Mouse (Mus musculus): ENCODE results near the gene Lce3a.

Lce3a gene

GRCm38 (mm10) chr3:92926130-92926529 lies at the start of gene Lce3a:
Lce3a (minus strand) TSS chr3:92926230.
- no peak for DNase-seq (ENCODE audit: low spot score in 2 of 2)

DNA sequence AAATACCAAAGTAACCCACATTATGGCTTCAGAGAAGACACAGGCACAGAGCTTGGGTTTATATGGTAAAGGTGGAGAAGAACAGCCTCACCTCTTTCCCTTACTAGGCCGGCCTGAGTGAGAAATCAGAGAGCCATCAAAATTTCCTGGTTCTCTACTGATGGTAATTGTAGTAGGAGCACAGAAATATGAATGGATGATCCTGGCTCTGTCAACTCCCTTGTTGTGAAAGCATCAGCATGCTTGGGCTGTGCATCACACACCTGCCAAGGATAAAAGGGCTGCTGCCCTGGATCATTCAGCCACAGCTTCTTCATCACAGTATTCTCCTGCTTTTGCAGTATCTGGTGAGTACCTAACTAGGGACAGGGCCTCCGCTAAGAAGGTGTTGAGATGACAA lies 40.7 kb upstream of the Lce3a start, which contains the start of gene Lce3e:
TSS of gene Lce3e (plus strand) at position 301 of the 400 bp plus-strand sequence.
- no peak for DNase-seq (ENCODE audit: low spot score in 2 of 2)

DNA sequence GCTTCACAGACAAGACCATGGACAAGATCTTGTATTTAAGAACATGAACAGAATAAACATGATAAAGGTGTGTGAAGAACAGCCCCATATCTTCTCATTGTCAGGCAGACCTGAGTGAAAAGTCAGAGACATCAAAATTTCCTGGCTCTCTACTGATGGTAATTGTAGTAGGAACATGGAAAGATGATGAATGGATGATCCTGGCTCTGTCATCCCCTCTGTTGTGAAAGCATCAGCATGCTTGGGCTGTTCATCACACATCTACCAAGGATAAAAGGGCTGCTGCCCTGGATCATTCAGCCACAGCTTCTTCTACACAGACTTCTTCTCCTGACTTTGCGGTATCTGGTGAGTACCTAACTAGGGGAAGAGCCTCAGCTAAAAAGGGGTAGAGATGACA lies 31.1 kb upstream of the Lce3a start, which contains the start of gene Lce3d:
TSS of gene Lce3d (plus strand) at position 301 of the 400 bp plus-strand sequence.
- DNase-seq (ENCODE audit: low spot score in 2 of 2), result no peak

- DNase-seq (ENCODE audit: low spot score in 2 of 2), result no peak
These were observed 18.2 kb upstream of the Lce3a start, which contains the start of gene Lce3c for GRCm38 (mm10) chr3:92944186-92944585. Lce3c (plus strand) TSS chr3:92944486.

DNA sequence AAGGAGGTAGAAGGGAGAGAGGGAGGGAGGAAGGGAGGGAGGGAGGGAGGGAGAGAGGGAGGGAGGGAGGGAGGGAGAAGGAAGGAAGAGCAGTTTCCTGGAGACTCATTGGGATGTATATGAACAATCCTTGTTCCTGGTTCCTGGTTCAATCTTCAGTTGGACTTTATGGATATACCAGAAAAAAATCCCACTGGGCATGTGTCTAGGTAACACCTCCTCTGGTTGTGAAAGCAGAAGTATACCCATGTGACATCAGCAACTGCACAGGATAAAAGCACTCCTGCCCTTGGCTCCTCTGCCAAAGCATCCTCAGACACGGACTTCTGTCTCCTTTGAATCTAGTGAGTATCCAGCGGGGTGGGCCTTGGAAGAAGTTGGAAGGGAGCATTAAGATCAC lies 6.6 kb upstream of the Lce3a start, which contains the start of gene Lce3b:
TSS of gene Lce3b (plus strand) at position 301 of the 400 bp plus-strand sequence.
- no peak for DNase-seq (ENCODE audit: low spot score in 2 of 2)

GRCm38 (mm10) chr3:92920364-92920763 lies 5.7 kb downstream of the Lce3a start:
- DNase-seq (ENCODE audit: low spot score in 2 of 2), result peak in 1 of 2 experiments; percentile 37

DNA sequence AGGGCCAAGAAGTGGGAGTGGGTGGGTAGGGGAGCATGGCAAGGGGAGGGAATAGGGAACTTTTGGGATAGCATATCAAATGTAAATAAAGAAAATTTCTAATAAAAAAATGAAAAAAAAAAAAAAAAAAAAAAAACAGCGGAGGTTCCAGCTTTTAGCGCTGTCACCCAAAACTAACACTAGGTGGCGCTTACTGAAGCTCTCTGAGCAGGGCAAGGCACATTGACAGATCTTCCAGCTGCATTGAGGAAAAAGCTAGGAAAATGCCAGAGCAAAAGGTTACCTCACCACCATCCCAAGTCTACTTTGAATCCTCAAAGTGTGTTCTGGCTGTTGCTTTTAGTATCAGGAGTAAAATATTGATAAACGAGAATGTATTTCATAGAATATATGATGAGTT lies 18.5 kb downstream of the Lce3a start:
- DNase-seq (ENCODE audit: low spot score in 2 of 2), result no peak

GRCm38 (mm10) chr3:92905182-92905581 lies 20.8 kb downstream of the Lce3a start:
- DNase-seq (ENCODE audit: low spot score in 2 of 2), result no peak

GRCm38 (mm10) chr3:92903640-92904039 lies 22.4 kb downstream of the Lce3a start:
- no peak for DNase-seq (ENCODE audit: low spot score in 2 of 2)

DNA sequence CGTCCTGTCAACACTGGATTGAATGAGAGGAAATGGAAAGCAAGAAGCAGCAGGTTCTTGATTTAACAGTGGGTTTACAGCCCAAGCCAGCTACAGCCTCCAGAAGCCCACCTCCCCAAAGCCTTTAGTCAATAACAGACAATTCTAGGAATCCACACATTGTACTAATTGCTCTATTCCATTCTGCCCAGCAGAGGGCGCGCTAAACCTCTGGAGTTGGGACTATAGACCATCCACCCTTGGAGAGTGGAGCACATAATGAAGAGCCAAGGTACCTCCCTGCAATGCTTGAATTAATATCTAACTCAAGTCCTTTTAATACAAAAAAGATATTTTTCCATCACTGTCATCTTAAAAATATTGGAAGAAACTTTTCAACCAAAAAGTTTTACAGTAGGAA lies 23.0 kb downstream of the Lce3a start:
- peak in 1 of 2 experiments; percentile 45 for DNase-seq (ENCODE audit: low spot score in 2 of 2)

GRCm38 (mm10) chr3:92894489-92894888 lies 31.5 kb downstream of the Lce3a start:
- DNase-seq (ENCODE audit: low spot score in 2 of 2), result no peak

GRCm38 (mm10) chr3:92894063-92894462 lies 32.0 kb downstream of the Lce3a start:
- DNase-seq (ENCODE audit: low spot score in 2 of 2), result no peak

All from left cerebral cortex, adult 9 months (tissue).